Mouse (Mus musculus) heart, adult 2 months (tissue): Measurements from ENCODE around the gene Rab14.

Experiments
- CTCF ChIP-seq: fragments of 200-600 bp; IDR thresholded peaks from 2 replicates; pipeline ENCODE4 v1.8.1; 2022; ENCODE audit warnings: antibody characterized with exemption, mild to moderate bottlenecking, moderate library complexity
- EP300 ChIP-seq: fragments of 200-500 bp; IDR thresholded peaks from 2 replicates; pipeline ENCODE4 v1.6.1; 2011; ENCODE audit warnings: low read depth, low read length, control low read depth; ENCODE audit not compliant: insufficient read depth
- POLR2A ChIP-seq: fragments of 200-500 bp; IDR thresholded peaks from 2 replicates; pipeline ENCODE4 v1.6.1; 2011; ENCODE audit warnings: mild to moderate bottlenecking, low read depth, low read length, control low read depth; ENCODE audit not compliant: insufficient read depth

GRCm38 (mm10) chr2:35172246-35172645, 28.7 kb downstream of the Rab14 start:
- TF ChIP-seq CTCF (no peak), EP300 (no peak), POLR2A (no peak)
